Mouse (Mus musculus): ENCODE results near the gene Klhl35. TPM values are rescaled to one million over a fixed set of nuclear protein-coding genes. Genes with fewer than 3 reads are reported as not detected.

Klhl35 gene
- 1.8 and 3.5 TPM in 2 replicates for polyA plus RNA-seq (2014; fragmentation: Nextera tagmentation; extraction: Ambion mirVana)

DNA sequence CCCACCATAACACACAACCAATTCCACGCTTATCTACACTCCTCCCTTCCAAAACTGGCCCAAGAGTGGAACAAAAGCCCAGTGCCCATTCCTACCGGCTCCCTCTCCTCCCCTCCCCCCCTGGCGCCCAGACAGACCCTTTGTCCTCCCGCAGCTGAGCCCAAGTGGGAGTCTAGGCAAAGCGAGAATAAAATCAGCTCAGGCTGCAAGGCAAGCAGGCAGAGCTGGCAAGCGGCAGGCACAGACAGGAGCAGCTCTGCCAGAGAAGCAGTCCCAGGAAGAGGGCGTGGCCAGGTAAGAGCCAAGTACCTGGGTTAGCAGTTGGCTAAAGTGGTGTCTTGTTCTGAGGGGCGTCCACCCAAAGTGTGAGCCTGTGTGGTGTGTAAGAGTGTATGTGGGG, at the start of gene Klhl35:
Klhl35 (plus strand) TSS at position 194 of the 400 bp plus-strand sequence.
- 23% methylated on average over 8 of the region's 8 CpGs for WGBS
- no peaks in the 10 kb centered on the region for H3K36me3 ChIP-seq (replicated peaks; ENCODE audit: control insufficient read depth, insufficient read depth, low read depth, low read length)

DNA sequence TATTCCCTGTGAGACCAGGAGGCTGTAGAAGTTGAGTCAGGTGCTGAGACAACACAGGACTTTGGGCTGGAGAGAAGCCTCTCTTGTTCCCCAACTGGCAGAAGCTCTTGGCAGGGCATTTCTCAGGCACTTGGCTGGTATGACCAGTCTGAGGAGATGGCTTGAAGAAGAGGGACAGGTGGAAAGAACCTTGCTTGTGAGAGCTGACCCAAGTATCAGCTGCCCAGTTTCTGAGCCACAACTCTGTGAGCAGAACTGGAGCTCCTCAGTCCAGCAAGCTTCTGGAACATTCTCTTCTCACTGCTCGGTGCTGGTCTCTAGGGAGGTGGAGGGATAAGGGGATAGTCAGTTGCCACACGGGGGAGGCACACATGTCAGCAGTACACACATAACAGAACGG, 46.5 kb upstream of the Klhl35 start:
- Histone ChIP-seq H3K4me3 (ENCODE audit: low read depth, low read length) (no peak overlapping the region), H3K27ac (replicated peaks; ENCODE audit: low read depth, low read length) (no peak overlapping the region), H3K4me1 (ENCODE audit: control insufficient read depth, insufficient read depth, low read length) (no peaks in the 10 kb centered on the region), H3K4me2 (ENCODE audit: low read depth, low read length) (no peak overlapping the region), H3K27me3 (ENCODE audit: control insufficient read depth, insufficient read depth, low read length) (no peaks in the 10 kb centered on the region), H3K36me3 (replicated peaks; ENCODE audit: control insufficient read depth, insufficient read depth, low read depth, low read length) (no peaks in the 10 kb centered on the region), H3K9me3 (replicated peaks; ENCODE audit: control insufficient read depth, low read length) (no peaks in the 10 kb centered on the region), H3K9ac (replicated peaks; ENCODE audit: low read length) (no peak overlapping the region)
- DNase-seq (ENCODE audit: low spot score): no peak
- 86% methylated on average over 3 of the region's 3 CpGs for WGBS
- ATAC-seq (replicated peaks; ENCODE audit: insufficient number of reproducible peaks, low FRiP score, low TSS enrichment, low read depth): no peak

More for the DNA sequence above, at the start of gene Klhl35:
- no peaks in the 10 kb centered on the region for H3K27me3 ChIP-seq (ENCODE audit: control insufficient read depth, insufficient read depth, low read length)
- ATAC-seq (replicated peaks; ENCODE audit: insufficient number of reproducible peaks, low FRiP score, low TSS enrichment, low read depth) (no peak), DNase-seq (ENCODE audit: low spot score) (no peak)
- no peak within 1 kb of the TSS for H3K27ac ChIP-seq (replicated peaks; ENCODE audit: low read depth, low read length)
- peak within 1 kb of the TSS; percentile 23 for H3K4me2 ChIP-seq (ENCODE audit: low read depth, low read length)
- H3K4me3 ChIP-seq (ENCODE audit: low read depth, low read length): no peak within 1 kb of the TSS
- H3K9ac ChIP-seq (replicated peaks; ENCODE audit: low read length): peak within 1 kb of the TSS; percentile 41
- H3K9me3 ChIP-seq (replicated peaks; ENCODE audit: control insufficient read depth, low read length): no peaks in the 10 kb centered on the region
- peaks cover 6% of the 10 kb centered on the region for H3K4me1 ChIP-seq (ENCODE audit: control insufficient read depth, insufficient read depth, low read length)

DNA sequence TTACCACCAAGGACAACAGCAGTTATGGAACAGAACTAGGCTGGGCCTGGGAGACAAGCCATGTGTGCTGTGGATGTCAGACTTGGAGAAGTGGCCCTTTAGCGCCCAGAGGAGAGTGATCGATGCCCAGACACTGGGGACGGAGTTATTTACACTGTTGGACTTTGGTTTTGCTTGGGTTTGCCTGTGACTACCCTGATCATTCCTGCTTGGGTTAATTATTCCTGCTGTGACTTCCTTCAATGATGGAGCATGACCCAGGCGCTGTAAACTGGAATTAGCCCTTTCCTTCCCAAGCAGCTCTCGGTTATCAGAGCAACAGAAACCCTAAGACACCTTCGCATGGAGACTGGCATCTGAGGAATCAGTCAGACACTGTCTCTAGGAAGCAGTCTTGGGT, 44.8 kb upstream of the Klhl35 start:
- ATAC-seq (replicated peaks; ENCODE audit: insufficient number of reproducible peaks, low FRiP score, low TSS enrichment, low read depth): no peak
- no peaks in the 10 kb centered on the region for H3K27me3 ChIP-seq (ENCODE audit: control insufficient read depth, insufficient read depth, low read length)
- no peaks in the 10 kb centered on the region for H3K9me3 ChIP-seq (replicated peaks; ENCODE audit: control insufficient read depth, low read length)
- no peak overlapping the region for H3K9ac ChIP-seq (replicated peaks; ENCODE audit: low read length)
- H3K4me3 ChIP-seq (ENCODE audit: low read depth, low read length): no peak overlapping the region
- WGBS: 83% methylated on average over 6 of the region's 6 CpGs
- no peak overlapping the region for H3K4me2 ChIP-seq (ENCODE audit: low read depth, low read length)
- DNase-seq (ENCODE audit: low spot score): no peak
- H3K4me1 ChIP-seq (ENCODE audit: control insufficient read depth, insufficient read depth, low read length): no peaks in the 10 kb centered on the region; the same call in 1 of the 2 replicates
- H3K27ac ChIP-seq (replicated peaks; ENCODE audit: low read depth, low read length): no peak overlapping the region
- H3K36me3 ChIP-seq (replicated peaks; ENCODE audit: control insufficient read depth, insufficient read depth, low read depth, low read length): no peaks in the 10 kb centered on the region

DNA sequence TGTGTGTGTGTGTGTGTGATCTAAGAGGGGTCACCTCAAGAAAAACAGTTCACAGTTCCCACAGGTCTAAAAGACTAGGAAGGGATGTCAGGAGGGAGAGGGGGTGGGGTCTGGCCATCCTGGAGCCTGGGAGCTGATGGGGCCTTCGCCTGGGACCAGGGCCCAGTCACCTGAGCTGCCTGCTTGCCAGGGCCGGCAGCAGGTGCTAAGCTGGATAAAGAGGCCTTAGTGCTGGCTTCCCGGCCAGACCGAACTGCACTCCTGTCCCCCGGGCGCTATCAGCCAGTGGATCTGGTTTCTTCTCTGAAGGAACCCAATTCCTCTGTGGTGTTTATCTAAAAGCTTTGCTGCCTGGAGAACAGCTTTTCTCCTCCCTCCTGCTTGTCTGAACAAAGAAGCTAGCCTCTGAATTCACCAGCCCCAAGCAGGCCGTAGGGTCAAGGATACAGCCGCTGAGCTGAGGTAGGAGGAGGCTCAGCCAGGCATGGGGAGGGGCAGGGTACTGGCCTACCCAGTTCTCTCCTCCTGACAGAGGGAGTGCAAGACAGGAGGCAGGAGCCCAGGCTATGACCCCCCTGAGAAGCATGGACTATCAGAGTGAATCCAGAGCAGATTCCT, 41.2 kb upstream of the Klhl35 start:
- Histone ChIP-seq H3K4me3 (ENCODE audit: low read depth, low read length) (no peak overlapping the region), H3K9me3 (replicated peaks; ENCODE audit: control insufficient read depth, low read length) (no peaks in the 10 kb centered on the region), H3K36me3 (replicated peaks; ENCODE audit: control insufficient read depth, insufficient read depth, low read depth, low read length) (no peaks in the 10 kb centered on the region), H3K4me1 (ENCODE audit: control insufficient read depth, insufficient read depth, low read length) (no peaks in the 10 kb centered on the region; the same call in 1 of the 2 replicates), H3K9ac (replicated peaks; ENCODE audit: low read length) (peak overlapping the region; percentile 30), H3K27ac (replicated peaks; ENCODE audit: low read depth, low read length) (peak overlapping the region; percentile 54; the same call in 1 of the 2 replicates), H3K4me2 (ENCODE audit: low read depth, low read length) (no peak overlapping the region), H3K27me3 (ENCODE audit: control insufficient read depth, insufficient read depth, low read length) (no peaks in the 10 kb centered on the region)
- ATAC-seq (replicated peaks; ENCODE audit: insufficient number of reproducible peaks, low FRiP score, low TSS enrichment, low read depth) (peak; percentile 61), DNase-seq (ENCODE audit: low spot score) (peak; percentile 53)
- 28% methylated on average over 8 of the region's 8 CpGs for WGBS

DNA sequence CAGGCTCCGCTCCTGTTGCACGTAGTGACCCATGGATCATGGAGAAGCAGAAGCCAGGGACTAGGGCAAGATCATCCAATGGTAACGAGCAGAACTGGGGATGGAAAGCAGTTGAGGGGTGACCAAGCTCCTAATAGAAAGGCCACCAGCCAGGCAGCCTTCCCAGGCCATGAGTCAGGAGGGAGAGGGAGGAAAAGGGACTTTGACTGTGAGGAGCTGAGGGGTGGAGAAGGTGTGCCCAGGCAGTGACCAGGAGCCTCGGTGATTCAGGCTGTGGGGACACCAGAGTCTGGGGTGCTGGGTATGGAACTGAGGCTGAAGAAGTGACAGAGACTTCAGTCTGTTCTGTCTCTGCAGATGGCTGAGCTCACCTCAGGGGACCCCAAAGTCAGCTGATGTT, 40.1 kb upstream of the Klhl35 start:
- no peak overlapping the region for H3K27ac ChIP-seq (replicated peaks; ENCODE audit: low read depth, low read length)
- 91% methylated on average over 4 of the region's 4 CpGs for WGBS
- no peak overlapping the region for H3K9ac ChIP-seq (replicated peaks; ENCODE audit: low read length)
- no peaks in the 10 kb centered on the region for H3K9me3 ChIP-seq (replicated peaks; ENCODE audit: control insufficient read depth, low read length)
- no peak overlapping the region for H3K4me2 ChIP-seq (ENCODE audit: low read depth, low read length)
- no peak for DNase-seq (ENCODE audit: low spot score)
- H3K36me3 ChIP-seq (replicated peaks; ENCODE audit: control insufficient read depth, insufficient read depth, low read depth, low read length): no peaks in the 10 kb centered on the region
- no peaks in the 10 kb centered on the region for H3K27me3 ChIP-seq (ENCODE audit: control insufficient read depth, insufficient read depth, low read length)
- no peak for ATAC-seq (replicated peaks; ENCODE audit: insufficient number of reproducible peaks, low FRiP score, low TSS enrichment, low read depth)
- H3K4me3 ChIP-seq (ENCODE audit: low read depth, low read length): no peak overlapping the region
- no peaks in the 10 kb centered on the region; the same call in 1 of the 2 replicates for H3K4me1 ChIP-seq (ENCODE audit: control insufficient read depth, insufficient read depth, low read length)

DNA sequence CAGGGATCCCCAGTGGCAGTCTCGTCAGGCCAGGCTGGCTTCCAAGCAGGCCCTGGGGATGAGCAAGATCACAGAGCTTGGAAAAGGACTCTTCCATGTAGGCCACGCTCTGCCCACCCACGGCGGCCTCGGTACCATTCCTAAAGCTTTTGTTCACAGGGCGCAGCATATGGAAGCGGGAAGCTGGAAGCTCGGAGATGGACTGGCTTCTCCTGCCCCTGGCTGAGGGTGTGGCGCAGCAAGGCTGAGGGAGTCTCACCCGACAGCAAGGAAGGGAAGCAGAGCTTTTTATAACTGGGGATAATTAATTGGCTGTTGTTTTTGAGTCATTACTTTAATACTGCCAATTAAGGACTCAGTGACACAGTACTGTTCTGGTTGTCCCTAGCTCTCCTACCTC, 38.8 kb upstream of the Klhl35 start:
- H3K27ac ChIP-seq (replicated peaks; ENCODE audit: low read depth, low read length): no peak overlapping the region
- DNase-seq (ENCODE audit: low spot score): no peak
- no peak overlapping the region for H3K4me3 ChIP-seq (ENCODE audit: low read depth, low read length)
- ATAC-seq (replicated peaks; ENCODE audit: insufficient number of reproducible peaks, low FRiP score, low TSS enrichment, low read depth): no peak
- no peak overlapping the region for H3K9ac ChIP-seq (replicated peaks; ENCODE audit: low read length)
- no peaks in the 10 kb centered on the region for H3K36me3 ChIP-seq (replicated peaks; ENCODE audit: control insufficient read depth, insufficient read depth, low read depth, low read length)
- 67% methylated on average over 10 of the region's 10 CpGs for WGBS
- H3K4me2 ChIP-seq (ENCODE audit: low read depth, low read length): no peak overlapping the region
- H3K9me3 ChIP-seq (replicated peaks; ENCODE audit: control insufficient read depth, low read length): no peaks in the 10 kb centered on the region
- H3K27me3 ChIP-seq (ENCODE audit: control insufficient read depth, insufficient read depth, low read length): no peaks in the 10 kb centered on the region
- no peaks in the 10 kb centered on the region; the same call in 1 of the 2 replicates for H3K4me1 ChIP-seq (ENCODE audit: control insufficient read depth, insufficient read depth, low read length)

DNA sequence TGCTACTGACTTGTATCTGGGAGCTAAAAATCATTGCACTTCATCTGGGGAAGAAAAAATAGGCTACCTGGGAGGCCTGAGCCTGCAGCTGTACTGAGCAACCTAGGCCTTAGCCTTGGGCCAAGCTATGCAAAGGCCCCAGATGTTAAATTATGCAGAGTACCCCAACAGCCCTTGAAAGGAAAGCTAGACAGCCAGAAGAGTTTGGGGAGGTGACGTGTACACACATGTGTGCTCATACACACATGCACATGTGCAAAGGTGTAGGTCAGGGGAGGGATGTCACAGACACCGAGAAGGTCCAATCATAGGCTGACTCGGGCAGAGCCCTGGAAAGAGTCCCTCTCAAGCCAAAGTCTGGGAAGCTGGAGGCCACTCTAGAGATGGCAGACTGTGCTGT, 37.8 kb upstream of the Klhl35 start:
- no peak for DNase-seq (ENCODE audit: low spot score)
- Histone ChIP-seq H3K4me2 (ENCODE audit: low read depth, low read length) (no peak overlapping the region), H3K4me1 (ENCODE audit: control insufficient read depth, insufficient read depth, low read length) (no peaks in the 10 kb centered on the region; the same call in 1 of the 2 replicates), H3K9ac (replicated peaks; ENCODE audit: low read length) (no peak overlapping the region), H3K9me3 (replicated peaks; ENCODE audit: control insufficient read depth, low read length) (no peaks in the 10 kb centered on the region), H3K27me3 (ENCODE audit: control insufficient read depth, insufficient read depth, low read length) (no peaks in the 10 kb centered on the region), H3K27ac (replicated peaks; ENCODE audit: low read depth, low read length) (no peak overlapping the region), H3K4me3 (ENCODE audit: low read depth, low read length) (no peak overlapping the region), H3K36me3 (replicated peaks; ENCODE audit: control insufficient read depth, insufficient read depth, low read depth, low read length) (no peaks in the 10 kb centered on the region)
- ATAC-seq (replicated peaks; ENCODE audit: insufficient number of reproducible peaks, low FRiP score, low TSS enrichment, low read depth): no peak
- WGBS: 87% methylated on average over 3 of the region's 3 CpGs

DNA sequence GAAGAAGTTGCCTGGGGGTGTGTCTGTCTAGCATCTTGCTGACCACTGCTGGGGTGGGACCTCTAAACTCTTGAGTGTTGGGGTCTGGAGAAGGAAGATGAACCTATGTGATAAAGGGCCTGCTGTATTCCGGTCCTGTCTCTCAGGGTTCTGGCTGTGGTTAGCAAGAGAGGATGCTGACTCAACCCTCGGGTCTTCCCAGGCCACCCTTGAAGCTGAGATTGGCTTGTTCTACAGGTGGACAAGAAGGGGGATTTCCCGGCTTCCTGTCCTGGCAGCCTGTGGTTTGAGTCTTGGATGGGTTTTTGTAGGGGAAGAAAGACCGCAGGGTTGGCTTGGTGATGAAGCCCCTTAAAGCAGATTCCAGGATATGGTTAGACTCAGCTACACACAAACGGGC, 37.0 kb upstream of the Klhl35 start:
- H3K36me3 ChIP-seq (replicated peaks; ENCODE audit: control insufficient read depth, insufficient read depth, low read depth, low read length): no peaks in the 10 kb centered on the region
- H3K27ac ChIP-seq (replicated peaks; ENCODE audit: low read depth, low read length): no peak overlapping the region
- ATAC-seq (replicated peaks; ENCODE audit: insufficient number of reproducible peaks, low FRiP score, low TSS enrichment, low read depth) (no peak), DNase-seq (ENCODE audit: low spot score) (no peak)
- no peaks in the 10 kb centered on the region for H3K27me3 ChIP-seq (ENCODE audit: control insufficient read depth, insufficient read depth, low read length)
- no peak overlapping the region for H3K9ac ChIP-seq (replicated peaks; ENCODE audit: low read length)
- WGBS: 86% methylated on average over 5 of the region's 5 CpGs
- H3K4me1 ChIP-seq (ENCODE audit: control insufficient read depth, insufficient read depth, low read length): no peaks in the 10 kb centered on the region; the same call in 1 of the 2 replicates
- H3K4me2 ChIP-seq (ENCODE audit: low read depth, low read length): no peak overlapping the region
- no peaks in the 10 kb centered on the region for H3K9me3 ChIP-seq (replicated peaks; ENCODE audit: control insufficient read depth, low read length)
- no peak overlapping the region for H3K4me3 ChIP-seq (ENCODE audit: low read depth, low read length)

Data from embryonic facial prominence, embryonic 11.5 days (tissue).